Mouse (Mus musculus) heart, adult 18-20 months (tissue): ENCODE data around the gene Dmgdh. TPM values are rescaled to one million over a fixed set of nuclear protein-coding genes. Genes with fewer than 3 reads are reported as not detected.

Source experiments
- DNase-seq, 2 experiments: peaks; one replicate each; pipeline ENCODE4 v3.0.0; 2021 to 2022; ENCODE audit warnings: mixed read lengths in 1 of 2
- long read RNA-seq, 2 experiments: library from polyadenylated mRNA; stranded (forward); transcript quantifications; one replicate each; pipeline ENCODE4 v2.0.0; 2021
- total RNA-seq, 2 experiments: library from RNA; stranded (reverse); gene quantifications; 2 replicates each; pipeline ENCODE4 v1.2.3; 2021

Dmgdh gene
- total RNA-seq: not detected
- long read RNA-seq, experiment 1: 0 reads
- long read RNA-seq, experiment 2: 0 reads

DNA sequence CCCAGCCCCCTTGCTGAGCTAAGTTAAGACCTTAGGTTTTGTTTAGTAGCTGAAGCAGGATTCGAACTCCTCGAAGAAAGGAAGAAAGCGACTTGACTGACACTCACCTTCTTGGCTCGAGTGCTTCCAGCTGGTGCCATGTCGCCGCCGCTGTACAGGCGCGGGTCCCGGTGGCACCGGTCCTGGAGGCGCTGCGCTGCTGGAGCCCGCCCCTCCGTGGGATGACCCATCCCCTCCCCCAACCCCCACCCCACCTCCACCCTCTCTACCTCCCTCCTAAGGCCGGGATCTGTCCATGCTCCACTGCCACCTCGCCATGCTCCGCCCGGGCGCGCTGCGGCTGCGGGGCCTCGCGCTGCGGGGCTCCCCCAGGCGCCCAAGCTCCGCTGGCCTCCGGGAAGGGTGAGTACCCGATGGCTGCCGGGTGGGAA lies at the start of gene Dmgdh, which contains the start of gene Bhmt2:
Gene Dmgdh (plus strand): TSS at position 303 of the 431 bp plus-strand sequence.
Gene Bhmt2 (minus strand): TSS at position 172 of the 431 bp plus-strand sequence.
- no peak for DNase-seq

DNA sequence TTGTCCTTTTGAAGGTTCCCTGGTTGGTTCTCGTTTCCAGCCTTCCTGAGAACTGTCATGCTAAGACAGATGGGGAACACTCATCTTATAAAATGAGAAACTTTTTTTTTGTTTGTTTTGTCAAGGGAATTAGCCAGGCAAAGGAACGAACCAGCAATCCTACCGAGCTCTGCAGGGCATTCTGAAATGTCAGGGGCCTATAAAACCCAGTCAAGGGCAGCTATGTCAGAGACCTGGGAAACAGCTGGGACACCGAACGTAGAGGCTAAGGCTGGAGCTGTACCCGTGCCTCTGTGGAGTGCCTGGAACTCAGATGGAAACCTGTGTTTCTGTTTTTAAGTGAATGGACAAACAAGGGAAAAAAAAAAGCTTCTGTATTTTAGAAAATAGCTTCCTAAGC lies 45.4 kb upstream of the Dmgdh start:
- DNase-seq: no peak

- no peak for DNase-seq
Observed at GRCm38 (mm10) chr13:93630941-93631705, 43.1 kb upstream of the Dmgdh start.

- DNase-seq: no peak
Observed at GRCm38 (mm10) chr13:93632927-93633326, 41.3 kb upstream of the Dmgdh start.

DNA sequence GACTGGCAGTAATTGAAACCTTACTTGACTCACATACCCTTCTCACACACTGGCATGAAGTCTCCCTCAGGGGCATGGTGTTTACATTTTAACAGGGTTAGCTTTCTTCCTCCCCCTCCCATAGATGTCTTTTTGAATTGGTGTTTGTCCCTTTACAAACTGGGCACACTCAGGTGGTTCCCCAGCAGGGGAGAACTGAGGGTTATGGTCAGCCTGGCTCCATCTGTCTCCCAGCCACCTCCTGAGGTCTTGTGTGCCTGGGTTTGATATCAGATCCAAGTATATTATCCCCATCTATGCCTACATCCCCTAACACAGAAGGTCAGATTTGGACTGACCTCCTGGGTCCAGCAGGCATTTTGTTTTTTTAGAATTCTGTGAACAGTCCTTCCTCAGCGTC lies 37.7 kb upstream of the Dmgdh start:
- DNase-seq: no peak

- no peak for DNase-seq
Observed at GRCm38 (mm10) chr13:93637282-93638245, 36.7 kb upstream of the Dmgdh start, which contains the start of gene Bhmt. Bhmt (minus strand) TSS chr13:93637961.

DNA sequence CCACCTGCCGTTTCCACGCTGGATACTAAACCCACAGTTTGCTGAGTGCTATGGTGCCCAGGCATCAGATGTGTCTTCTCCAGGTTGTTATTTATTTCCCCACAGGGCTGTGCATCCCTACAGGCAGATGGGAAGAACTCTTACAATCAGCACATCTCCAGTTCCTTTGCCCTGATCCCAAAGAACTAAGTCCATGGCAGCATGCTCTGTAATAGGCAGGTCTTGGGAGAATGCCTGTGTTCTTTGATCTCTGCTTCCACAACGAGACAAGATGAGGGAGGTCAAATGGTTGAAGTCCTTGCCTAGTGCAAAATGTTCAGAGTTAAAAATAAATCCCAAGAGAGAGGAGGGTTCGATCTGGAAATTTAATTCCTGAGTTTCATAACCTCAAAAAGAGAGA lies 34.6 kb upstream of the Dmgdh start:
- DNase-seq: no peak

DNA sequence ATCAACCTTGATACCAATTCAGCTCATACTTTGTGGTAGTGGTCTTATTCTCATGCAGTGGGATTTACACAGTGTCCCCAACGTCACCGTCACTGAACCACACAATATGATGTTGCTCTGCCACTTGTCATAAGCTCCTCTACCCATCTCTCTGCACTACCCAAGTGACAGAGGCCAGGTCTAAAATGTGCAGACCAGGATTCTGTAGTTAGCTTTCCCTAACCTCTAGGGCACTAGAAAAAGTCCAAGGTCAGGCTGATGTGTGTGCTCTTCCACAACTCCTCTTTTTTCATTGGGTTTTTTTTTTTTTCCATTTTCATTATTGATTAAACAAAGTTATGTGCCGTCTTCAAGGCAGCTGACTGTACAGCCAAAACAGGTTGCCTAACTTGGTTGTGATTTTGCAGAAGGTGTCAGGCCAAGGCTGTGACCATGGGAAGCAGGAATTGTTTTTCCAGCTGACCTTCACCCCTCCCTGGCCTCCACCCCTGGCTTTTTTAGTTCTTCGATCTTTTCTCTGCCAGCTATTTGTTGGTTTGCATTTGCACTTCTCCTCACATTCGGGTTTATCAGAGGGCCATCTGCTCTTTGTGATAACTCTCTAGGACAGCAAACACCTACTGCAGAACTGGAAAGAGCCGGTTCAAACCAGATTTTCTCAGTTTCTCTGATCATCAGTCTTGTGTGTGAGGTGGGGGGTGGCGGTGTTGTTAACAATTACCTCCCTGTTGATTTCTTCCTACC lies 25.7 kb upstream of the Dmgdh start:
- no peak for DNase-seq

DNA sequence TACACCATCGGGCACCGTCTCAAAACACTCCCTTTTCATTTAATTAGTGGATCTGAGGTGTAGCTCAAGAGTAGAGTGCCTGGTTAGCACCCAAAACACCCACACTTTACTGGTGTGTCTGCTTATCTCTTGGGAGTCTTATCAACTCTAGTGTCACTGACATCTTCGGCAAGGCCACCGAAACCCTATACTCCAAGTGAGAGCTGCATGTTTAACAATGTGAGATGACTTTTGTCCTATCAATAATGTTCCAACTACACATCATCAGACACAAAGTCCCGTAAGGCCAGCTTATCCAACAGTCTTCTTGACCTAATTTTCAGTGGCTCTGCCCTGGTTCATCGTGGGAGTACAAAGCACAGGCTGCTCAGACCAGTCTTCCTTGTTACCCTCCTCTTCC lies 20.9 kb upstream of the Dmgdh start:
- DNase-seq: no peak

GRCm38 (mm10) chr13:93657941-93658340 lies 16.3 kb upstream of the Dmgdh start:
- no peak for DNase-seq

- no peak for DNase-seq
Observed at GRCm38 (mm10) chr13:93667586-93667985, 6.6 kb upstream of the Dmgdh start.

- no peak for DNase-seq
Observed at GRCm38 (mm10) chr13:93672371-93672770, 1.9 kb upstream of the Dmgdh start.

DNA sequence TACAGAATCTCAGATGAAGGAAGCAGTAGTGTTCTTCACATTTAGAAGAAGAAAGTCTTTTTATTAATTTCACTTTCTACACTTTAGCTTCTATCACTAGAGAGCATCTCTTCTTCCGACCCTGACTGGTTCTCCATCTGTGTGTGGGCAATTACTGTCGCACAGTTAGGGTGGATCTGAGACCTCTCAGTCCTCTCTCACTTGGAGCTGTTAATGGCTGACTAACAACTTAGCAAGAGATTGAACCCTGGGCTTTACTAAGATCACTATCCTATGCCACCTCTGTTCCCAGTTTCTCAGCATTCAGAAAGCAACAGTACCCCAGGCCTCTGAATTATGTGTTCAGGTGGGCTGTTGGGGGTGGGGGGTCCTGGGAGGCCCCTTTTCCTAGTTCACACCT lies 937 bp upstream of the Dmgdh start:
- DNase-seq: no peak

DNA sequence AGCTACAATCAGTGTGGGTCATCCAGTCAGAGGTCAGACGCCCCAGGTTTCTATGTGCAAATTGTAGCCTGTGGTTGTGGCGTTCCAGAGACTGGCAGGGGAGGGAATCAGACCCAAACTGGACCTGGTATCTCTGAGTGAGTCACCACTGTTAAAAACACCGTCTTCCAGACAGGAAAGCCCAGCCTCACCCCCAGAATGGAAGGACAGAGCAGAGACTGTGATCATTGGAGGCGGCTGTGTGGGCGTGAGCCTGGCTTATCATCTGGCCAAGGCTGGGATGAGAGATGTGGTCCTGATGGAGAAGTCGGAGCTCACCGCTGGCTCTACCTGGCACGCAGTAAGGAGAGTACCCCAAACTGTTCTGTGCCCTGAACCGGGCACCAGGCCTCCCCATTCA lies 2.6 kb downstream of the Dmgdh start:
- DNase-seq: no peak

DNA sequence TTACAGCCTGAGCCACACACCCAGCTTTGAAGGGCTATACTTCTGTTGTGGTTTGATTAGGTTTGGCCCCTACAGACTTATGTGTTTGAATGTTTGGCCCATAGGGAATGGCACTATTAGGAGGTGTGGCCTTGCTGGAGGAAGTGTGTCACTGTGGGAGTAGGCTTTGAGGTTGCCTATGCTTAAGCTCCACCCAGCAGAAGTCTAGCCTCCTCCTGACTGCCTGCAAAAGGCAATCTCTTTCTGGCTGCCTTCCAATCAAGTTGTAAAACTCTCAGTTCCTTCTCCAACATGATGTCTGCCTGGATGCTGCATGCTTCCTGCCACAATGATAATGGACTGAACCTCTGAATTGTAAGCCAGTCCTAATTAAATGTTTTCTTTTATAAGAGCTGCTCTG lies 9.1 kb downstream of the Dmgdh start:
- no peak for DNase-seq

DNA sequence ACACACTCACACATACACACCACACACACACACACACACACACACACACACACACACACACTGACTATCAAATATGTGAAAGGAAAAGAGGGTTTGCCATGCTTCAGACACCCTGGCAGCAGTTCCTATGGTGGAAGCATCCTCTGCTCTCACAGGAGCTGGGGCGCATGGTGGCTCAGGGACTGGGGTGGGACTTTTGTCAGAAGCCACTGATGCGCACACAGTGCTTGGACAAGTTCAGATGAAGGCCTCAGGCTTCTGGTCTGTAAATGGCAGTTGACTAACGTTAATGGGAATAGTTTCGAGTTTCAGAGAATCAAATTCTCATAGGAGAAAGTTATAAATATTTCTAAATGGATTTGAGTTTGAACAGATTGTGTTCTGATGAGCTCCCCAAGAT lies 11.0 kb downstream of the Dmgdh start:
- DNase-seq: no peak

GRCm38 (mm10) chr13:93687321-93687720 lies 13.1 kb downstream of the Dmgdh start:
- DNase-seq: no peak

DNA sequence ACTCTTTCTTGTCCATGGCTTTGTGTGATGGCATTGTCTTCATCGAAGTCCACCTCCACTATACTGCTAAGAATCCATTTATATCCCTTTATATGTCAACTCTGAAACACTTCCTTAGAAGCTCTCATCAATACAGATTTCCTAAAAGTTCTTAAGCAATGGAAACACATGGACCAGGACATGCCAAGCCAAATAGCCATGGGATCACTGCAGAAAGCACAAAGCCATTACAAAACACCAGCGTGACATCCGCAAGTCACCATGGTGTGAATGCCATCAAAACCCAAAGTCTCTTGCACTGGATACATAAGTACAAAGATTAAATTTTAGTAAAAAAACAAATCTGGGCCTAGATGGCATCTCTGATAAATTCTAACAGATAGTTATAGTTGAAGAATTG lies 15.3 kb downstream of the Dmgdh start:
- DNase-seq: no peak

DNA sequence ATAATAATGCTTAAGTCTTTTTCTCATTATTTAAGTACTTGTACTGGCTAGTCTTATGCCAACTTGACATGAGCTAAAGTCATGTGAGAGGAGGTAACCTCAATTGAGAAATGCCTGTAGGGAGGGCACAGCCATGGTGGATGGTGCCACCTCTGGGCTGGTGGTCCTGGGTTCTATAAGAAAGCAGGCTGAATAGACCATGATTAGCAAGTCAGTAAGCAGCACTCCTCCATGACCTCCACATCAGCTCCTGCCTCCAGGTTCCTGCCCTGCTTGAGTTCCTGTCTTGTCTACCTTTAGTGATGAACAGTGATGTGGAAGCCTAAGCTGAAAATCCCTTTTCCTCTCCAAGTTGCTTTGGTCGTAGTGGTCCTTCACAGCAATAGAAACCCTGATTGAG lies 16.6 kb downstream of the Dmgdh start:
- DNase-seq: no peak

- no peak for DNase-seq
Observed at GRCm38 (mm10) chr13:93698866-93699265, 24.6 kb downstream of the Dmgdh start.

DNA sequence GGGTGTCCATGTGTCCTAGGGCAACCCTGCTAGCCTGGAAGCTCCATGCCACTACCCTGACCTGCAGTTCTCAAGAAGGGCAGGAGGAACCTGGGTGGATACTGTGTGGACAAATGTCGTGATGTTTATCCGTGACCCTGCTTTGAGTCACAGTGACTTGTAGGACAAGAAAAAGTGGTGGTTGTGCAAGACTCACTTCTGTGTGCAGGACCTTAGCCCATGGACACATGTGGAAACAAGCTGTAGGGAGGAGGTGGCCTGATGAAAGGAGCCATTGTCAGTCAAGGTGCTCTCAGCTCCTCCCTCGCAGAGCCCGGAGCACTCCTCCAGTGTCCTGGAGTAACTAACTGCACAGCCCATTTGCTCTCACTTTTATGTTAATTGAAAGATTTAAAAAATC lies 31.5 kb downstream of the Dmgdh start:
- DNase-seq: no peak

- no peak for DNase-seq
Observed at GRCm38 (mm10) chr13:93707271-93707670, 33.0 kb downstream of the Dmgdh start.
